Mouse (Mus musculus) intestine, postnatal 0 days (tissue): ENCODE results near the gene Lama2. TPM values are rescaled to one million over a fixed set of nuclear protein-coding genes. Genes with fewer than 3 reads are reported as not detected.

ENCODE experiments used
- ATAC-seq: fragments of 200-750 bp; cut with Nextera tagmentation; 2 replicates; pipeline ENCODE4 v1.8.0; 2017; ENCODE audit warnings: mild to moderate bottlenecking, moderate TSS enrichment, moderate library complexity
- H3K27ac ChIP-seq: fragments of 300-500 bp; sonication (generic); 2 replicates; pipeline ENCODE4 v1.5.1; 2014; ENCODE audit warnings: mild to moderate bottlenecking, low read depth, low read length, moderate library complexity
- H3K27me3 ChIP-seq: fragments of 300-500 bp; sonication (generic); replicated peaks from 2 replicates; pipeline ENCODE4 v1.6.1; 2014; ENCODE audit warnings: low read length, mixed read lengths; ENCODE audit not compliant: control insufficient read depth, insufficient read depth
- H3K36me3 ChIP-seq: fragments of 300-500 bp; sonication (generic); 2 replicates; pipeline ENCODE4 v1.6.1; 2014; ENCODE audit warnings: mild to moderate bottlenecking, moderate library complexity; ENCODE audit not compliant: control insufficient read depth, insufficient read depth
- H3K4me1 ChIP-seq: fragments of 300-500 bp; sonication (generic); replicated peaks from 2 replicates; pipeline ENCODE4 v1.6.1; 2014; ENCODE audit warnings: antibody characterized with exemption, low read length, mixed read lengths; ENCODE audit not compliant: control insufficient read depth, insufficient read depth
- H3K4me2 ChIP-seq: fragments of 300-500 bp; sonication (generic); replicated peaks from 2 replicates; pipeline ENCODE4 v1.6.1; 2014; ENCODE audit warnings: low read depth, mild to moderate bottlenecking, moderate library complexity
- H3K4me3 ChIP-seq: fragments of 300-500 bp; sonication (generic); 2 replicates; pipeline ENCODE4 v1.5.1; 2014; ENCODE audit warnings: low read depth, low read length
- H3K9ac ChIP-seq: fragments of 300-500 bp; sonication (generic); 2 replicates; pipeline ENCODE4 v1.6.1; 2014; ENCODE audit warnings: mild to moderate bottlenecking, low read depth, low read length
- H3K9me3 ChIP-seq: fragments of 300-500 bp; sonication (generic); 2 replicates; pipeline ENCODE4 v1.6.1; 2016; ENCODE audit warnings: mixed run types; ENCODE audit not compliant: control insufficient read depth
- CTCF ChIP-seq: sonication (generic); IDR thresholded peaks from 2 replicates; pipeline ENCODE4 v1.5.1; 2016; ENCODE audit warnings: low read depth, mild to moderate bottlenecking, control low read depth, antibody characterized with exemption, moderate library complexity
- WGBS: fragments of 180-500 bp; shearing (Covaris S2); extraction: QIAGEN DNeasy Blood & Tissue Kit; methylation state at CpG from one replicate; pipeline ENCODE4 v1.1.7; 2014; 5-methylcytosine and 5-hydroxymethylcytosine counted together
- polyA plus RNA-seq: library from polyadenylated mRNA; unstranded; fragments of >200 nt; fragmentation: Nextera tagmentation; extraction: Ambion mirVana; gene quantifications from 2 replicates; pipeline ENCODE4 v1.2.1, GENCODE M21; 2015

Lama2 gene
- polyA plus RNA-seq, 1 experiment from 2014 or later, result 6.9 TPM

DNA sequence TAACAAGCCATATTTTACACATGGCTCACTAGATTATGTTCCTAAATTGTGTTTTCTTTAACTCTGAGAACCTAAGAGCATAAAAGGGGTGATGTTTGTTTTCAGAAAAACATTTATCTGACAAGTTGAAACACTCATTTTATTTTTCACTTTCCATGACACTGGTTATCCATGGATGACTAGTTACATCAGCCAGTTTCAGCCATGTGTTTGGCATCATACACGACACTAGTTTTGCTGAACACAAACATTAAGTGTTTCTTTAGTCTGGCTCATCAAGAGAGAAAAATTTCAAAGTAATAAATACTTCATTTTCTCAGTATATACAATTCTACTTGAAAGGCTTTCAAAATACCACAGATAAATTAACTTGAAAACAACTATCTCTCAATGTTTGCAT is 228.8 kb downstream of the Lama2 start:
- no peak overlapping the region for H3K4me2 ChIP-seq
- 69% methylated on average over 1 of the region's 1 CpGs for WGBS
- H3K9me3 ChIP-seq, result no peaks in the 10 kb centered on the region
- no peak overlapping the region for H3K4me3 ChIP-seq
- no peak overlapping the region for H3K9ac ChIP-seq
- no peak for ATAC-seq
- H3K4me1 ChIP-seq, result no peaks in the 10 kb centered on the region
- H3K27ac ChIP-seq, result no peak overlapping the region
- no peaks in the 10 kb centered on the region for H3K36me3 ChIP-seq
- H3K27me3 ChIP-seq, result no peaks in the 10 kb centered on the region
- TF ChIP-seq CTCF, result no peak

DNA sequence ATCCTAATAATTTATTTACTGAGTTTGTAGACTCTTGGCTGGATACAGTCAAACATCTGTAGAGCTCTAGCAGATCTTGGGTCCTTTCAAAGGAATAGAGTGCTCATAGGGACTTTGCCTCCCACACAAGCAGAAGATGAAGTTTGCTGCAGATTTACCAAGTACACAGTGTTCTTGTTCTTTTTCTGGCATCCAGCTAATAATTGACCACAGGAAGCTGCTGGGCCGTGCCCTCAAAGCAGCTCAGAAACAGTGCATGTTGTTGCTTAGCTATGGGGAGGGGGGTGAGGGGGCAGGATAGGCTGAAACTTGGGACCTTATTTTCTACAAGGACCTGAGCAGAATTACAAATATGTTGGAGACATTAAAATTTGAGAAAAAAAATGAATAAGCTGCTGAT is 232.0 kb downstream of the Lama2 start:
- 15% methylated on average over 1 of the region's 1 CpGs for WGBS
- no peak for TF ChIP-seq CTCF

DNA sequence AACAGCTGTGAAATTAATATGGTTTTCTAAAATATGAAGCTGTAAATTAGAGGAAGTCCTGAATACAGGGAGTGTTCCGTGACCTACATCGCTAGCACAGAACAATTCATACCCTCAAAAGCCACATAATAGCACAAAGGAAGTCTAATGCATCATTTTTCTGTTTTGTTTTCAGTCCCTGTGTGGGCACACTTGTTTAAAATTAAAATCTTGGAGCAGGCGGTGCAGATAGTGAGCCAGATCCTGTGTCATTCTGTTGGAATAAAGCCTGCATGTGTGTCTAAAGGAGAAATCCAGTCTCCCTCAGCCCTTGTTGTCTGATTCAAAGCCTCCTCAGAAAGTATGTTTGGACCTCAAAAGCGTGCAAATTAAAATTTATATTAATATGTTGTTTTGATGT is 234.9 kb downstream of the Lama2 start:
- Histone ChIP-seq H3K27me3 (no peaks in the 10 kb centered on the region), H3K36me3 (no peaks in the 10 kb centered on the region), H3K27ac (no peak overlapping the region), H3K4me3 (no peak overlapping the region), H3K9me3 (no peaks in the 10 kb centered on the region), H3K4me1 (no peaks in the 10 kb centered on the region), H3K4me2 (no peak overlapping the region), H3K9ac (no peak overlapping the region)
- WGBS, result 77% methylated on average over 4 of the region's 4 CpGs
- ATAC-seq, result no peak
- no peak for TF ChIP-seq CTCF

More for the DNA sequence above, 232.0 kb downstream of the Lama2 start:
- H3K9me3 ChIP-seq, result no peaks in the 10 kb centered on the region
- no peak overlapping the region for H3K4me3 ChIP-seq
- no peak overlapping the region for H3K4me2 ChIP-seq
- no peak for ATAC-seq
- H3K27me3 ChIP-seq, result no peaks in the 10 kb centered on the region
- H3K9ac ChIP-seq, result no peak overlapping the region
- H3K27ac ChIP-seq, result no peak overlapping the region
- H3K4me1 ChIP-seq, result no peaks in the 10 kb centered on the region
- H3K36me3 ChIP-seq, result no peaks in the 10 kb centered on the region

DNA sequence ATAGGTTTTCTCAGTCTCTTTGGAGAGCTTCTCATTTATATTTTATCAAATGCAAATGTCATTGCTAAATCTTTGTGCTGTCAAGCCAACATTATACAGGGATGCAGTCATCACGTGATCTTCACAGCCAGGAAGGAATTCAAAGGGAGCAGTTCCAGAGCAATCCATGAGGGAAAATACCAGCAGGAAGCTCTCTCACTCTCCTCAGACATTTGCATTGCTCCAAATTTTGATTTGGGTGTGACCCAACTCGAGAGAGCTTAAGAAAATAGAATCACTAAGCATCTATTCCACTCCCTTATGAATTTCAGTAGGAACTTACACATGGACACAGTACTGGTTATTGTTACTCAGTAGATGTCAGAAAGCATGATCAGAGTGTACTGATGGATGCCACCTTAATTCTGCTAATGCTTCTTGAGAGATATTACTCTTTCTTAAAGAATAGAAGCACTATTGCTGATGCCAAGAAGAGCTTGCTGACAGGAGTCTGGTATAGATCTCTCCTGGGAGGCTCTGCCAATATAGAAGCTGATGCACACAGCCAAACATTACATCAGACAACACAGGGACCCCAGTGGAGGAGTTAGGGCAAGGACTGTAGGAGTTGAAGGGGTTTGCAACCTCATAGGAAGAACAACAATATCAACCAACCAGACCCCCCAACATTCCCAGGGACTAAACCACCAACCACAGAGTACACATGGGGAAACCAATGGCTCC is 236.5 kb downstream of the Lama2 start:
- Histone ChIP-seq H3K9ac (no peak overlapping the region), H3K4me3 (no peak overlapping the region), H3K4me1 (no peaks in the 10 kb centered on the region), H3K27me3 (no peaks in the 10 kb centered on the region), H3K27ac (no peak overlapping the region), H3K36me3 (no peaks in the 10 kb centered on the region), H3K4me2 (no peak overlapping the region), H3K9me3 (no peaks in the 10 kb centered on the region)
- WGBS, result 49% methylated on average over 2 of the region's 2 CpGs
- ATAC-seq, result no peak
- TF ChIP-seq CTCF, result no peak

DNA sequence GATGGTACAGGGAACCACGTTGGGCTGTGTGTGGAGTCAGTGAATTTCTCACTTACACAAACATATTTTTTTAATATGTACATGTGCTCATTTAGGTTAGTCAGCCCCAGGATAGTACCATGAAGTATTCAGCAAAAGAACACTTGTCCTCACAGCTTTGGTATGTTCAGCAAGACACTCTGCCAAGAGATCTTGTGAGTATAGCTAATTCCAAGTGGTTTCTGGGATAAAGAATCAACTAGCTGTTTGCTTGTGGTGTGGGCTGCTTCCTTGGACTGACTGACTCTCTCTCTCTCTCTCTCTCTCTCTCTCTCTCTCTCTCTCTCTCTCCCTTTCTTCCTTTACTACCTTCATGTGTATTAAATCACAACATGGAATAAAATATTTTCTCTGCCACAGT is 241.3 kb downstream of the Lama2 start:
- no peaks in the 10 kb centered on the region for H3K4me1 ChIP-seq
- no peak for ATAC-seq
- no peak overlapping the region for H3K4me3 ChIP-seq
- H3K9me3 ChIP-seq, result no peaks in the 10 kb centered on the region
- no peak for TF ChIP-seq CTCF
- H3K9ac ChIP-seq, result no peak overlapping the region
- no peaks in the 10 kb centered on the region for H3K36me3 ChIP-seq
- 48% methylated on average over 1 of the region's 1 CpGs for WGBS
- H3K27ac ChIP-seq, result no peak overlapping the region
- H3K27me3 ChIP-seq, result no peaks in the 10 kb centered on the region
- H3K4me2 ChIP-seq, result no peak overlapping the region

DNA sequence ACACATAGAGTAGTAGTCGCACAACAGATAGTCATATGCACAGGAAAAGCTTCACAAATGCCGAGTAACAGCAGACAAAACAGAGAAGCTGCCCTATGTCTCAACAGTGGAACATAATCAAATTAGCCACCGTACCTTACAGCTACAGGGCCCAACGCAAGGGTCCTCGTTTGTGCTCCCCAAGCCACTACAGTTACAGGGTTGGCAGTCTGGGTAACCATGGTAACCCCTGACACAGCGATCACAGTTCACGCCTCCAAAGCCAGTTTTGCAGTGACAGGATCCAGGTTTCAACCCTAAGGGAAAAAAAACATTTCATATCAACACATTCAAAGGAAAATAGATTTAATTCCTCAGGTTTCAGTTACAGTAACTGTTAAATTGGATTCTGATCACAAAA is 275.3 kb downstream of the Lama2 start:
- no peak for ATAC-seq
- no peak overlapping the region for H3K27ac ChIP-seq
- H3K4me2 ChIP-seq, result no peak overlapping the region
- no peak overlapping the region for H3K9ac ChIP-seq
- H3K36me3 ChIP-seq, result no peaks in the 10 kb centered on the region
- no peaks in the 10 kb centered on the region for H3K27me3 ChIP-seq
- H3K9me3 ChIP-seq, result no peaks in the 10 kb centered on the region; the same call in 1 of the 2 replicates
- WGBS, result 72% methylated on average over 7 of the region's 7 CpGs
- no peak for TF ChIP-seq CTCF
- H3K4me3 ChIP-seq, result no peak overlapping the region
- H3K4me1 ChIP-seq, result no peaks in the 10 kb centered on the region
